Mouse (Mus musculus): Measurements from ENCODE around the gene Col8a2. TPM values are rescaled to one million over a fixed set of nuclear protein-coding genes. Genes with fewer than 3 reads are reported as not detected.

Gene Col8a2
- polyA plus RNA-seq, 1 experiment from 2014 or later: 1.1 TPM

- Histone ChIP-seq H3K4me2 (peak overlapping the region; percentile 99; the same call in 1 of the 2 replicates), H3K9me3 (replicated peaks) (no peaks in the 10 kb centered on the region), H3K36me3 (replicated peaks) (no peaks in the 10 kb centered on the region), H3K9ac (no peak overlapping the region), H3K27ac (replicated peaks) (no peak overlapping the region), H3K4me1 (replicated peaks) (peaks cover 68% of the 10 kb centered on the region), H3K27me3 (peaks cover 43% of the 10 kb centered on the region), H3K4me3 (replicated peaks) (no peak overlapping the region)
- WGBS (ENCODE audit: insufficient replicate concordance): 64% methylated on average over 14 of the region's 14 CpGs
- no peak for ATAC-seq (ENCODE audit: insufficient read depth)
These were observed 32.8 kb upstream of the Col8a2 start for GRCm38 (mm10) chr4:126253637-126254272.

GRCm38 (mm10) chr4:126254315-126255112 is 32.1 kb upstream of the Col8a2 start:
- Histone ChIP-seq H3K27me3 (peaks cover 51% of the 10 kb centered on the region), H3K4me1 (replicated peaks) (peaks cover 75% of the 10 kb centered on the region), H3K4me2 (peak overlapping the region; percentile 99), H3K36me3 (replicated peaks) (no peaks in the 10 kb centered on the region), H3K9me3 (replicated peaks) (no peaks in the 10 kb centered on the region), H3K9ac (0 out of 2 replicates have a peak overlapping the region, but pooled peaks have one; percentile 25), H3K27ac (replicated peaks) (no peak overlapping the region; the same call in 1 of the 2 replicates), H3K4me3 (replicated peaks) (peak overlapping the region; percentile 81)
- WGBS (ENCODE audit: insufficient replicate concordance): 37% methylated on average over 9 of the region's 9 CpGs
- no peak for ATAC-seq (ENCODE audit: insufficient read depth)

GRCm38 (mm10) chr4:126255113-126256001 is 31.2 kb upstream of the Col8a2 start:
- no peaks in the 10 kb centered on the region for H3K9me3 ChIP-seq (replicated peaks)
- H3K4me3 ChIP-seq (replicated peaks): peak overlapping the region; percentile 81
- WGBS (ENCODE audit: insufficient replicate concordance): 2% methylated on average over 50 of the region's 50 CpGs
- H3K9ac ChIP-seq: peak overlapping the region; percentile 81
- H3K36me3 ChIP-seq (replicated peaks): no peaks in the 10 kb centered on the region
- H3K27me3 ChIP-seq: peaks cover 59% of the 10 kb centered on the region
- peaks cover 84% of the 10 kb centered on the region for H3K4me1 ChIP-seq (replicated peaks)
- ATAC-seq (ENCODE audit: insufficient read depth): peak; percentile 2; the same call in 1 of the 2 replicates
- H3K27ac ChIP-seq (replicated peaks): peak overlapping the region; percentile 82
- peak overlapping the region; percentile 99 for H3K4me2 ChIP-seq

GRCm38 (mm10) chr4:126256131-126256791 is 30.3 kb upstream of the Col8a2 start, which contains the start of gene Map7d1:
TSS of gene Map7d1 (minus strand) at chr4:126256343.
- H3K9ac ChIP-seq: peak within 1 kb of the TSS; percentile 81
- H3K4me2 ChIP-seq: peak within 1 kb of the TSS; percentile 99
- peak within 1 kb of the TSS; percentile 81 for H3K4me3 ChIP-seq (replicated peaks)
- no peaks in the 10 kb centered on the region for H3K36me3 ChIP-seq (replicated peaks)
- H3K27me3 ChIP-seq: peaks cover 61% of the 10 kb centered on the region
- H3K4me1 ChIP-seq (replicated peaks): peaks cover 93% of the 10 kb centered on the region
- H3K9me3 ChIP-seq (replicated peaks): no peaks in the 10 kb centered on the region
- peak within 1 kb of the TSS; percentile 82 for H3K27ac ChIP-seq (replicated peaks)
- ATAC-seq (ENCODE audit: insufficient read depth): peak; percentile 82
- WGBS (ENCODE audit: insufficient replicate concordance): under 1% methylated on average over 59 of the region's 59 CpGs

GRCm38 (mm10) chr4:126256967-126257881 is 29.4 kb upstream of the Col8a2 start:
- Histone ChIP-seq H3K36me3 (replicated peaks) (no peaks in the 10 kb centered on the region), H3K9ac (peak overlapping the region; percentile 81), H3K27me3 (peaks cover 61% of the 10 kb centered on the region), H3K4me2 (peak overlapping the region; percentile 99), H3K27ac (replicated peaks) (peak overlapping the region; percentile 82), H3K9me3 (replicated peaks) (no peaks in the 10 kb centered on the region), H3K4me3 (replicated peaks) (peak overlapping the region; percentile 81), H3K4me1 (replicated peaks) (peaks cover 90% of the 10 kb centered on the region)
- peak; percentile 11; the same call in 1 of the 2 replicates for ATAC-seq (ENCODE audit: insufficient read depth)
- WGBS (ENCODE audit: insufficient replicate concordance): 12% methylated on average over 26 of the region's 26 CpGs

- Histone ChIP-seq H3K9ac (no peak overlapping the region), H3K4me1 (replicated peaks) (peaks cover 85% of the 10 kb centered on the region), H3K4me3 (replicated peaks) (no peak overlapping the region), H3K27ac (replicated peaks) (peak overlapping the region; percentile 85), H3K27me3 (peaks cover 61% of the 10 kb centered on the region), H3K9me3 (replicated peaks) (no peaks in the 10 kb centered on the region), H3K4me2 (peak overlapping the region; percentile 88), H3K36me3 (replicated peaks) (no peaks in the 10 kb centered on the region)
- 16% methylated on average over 3 of the region's 3 CpGs for WGBS (ENCODE audit: insufficient replicate concordance)
- no peak for ATAC-seq (ENCODE audit: insufficient read depth)
These were observed 27.5 kb upstream of the Col8a2 start for GRCm38 (mm10) chr4:126259063-126259462.

- peak overlapping the region; percentile 88 for H3K4me2 ChIP-seq
- no peaks in the 10 kb centered on the region for H3K9me3 ChIP-seq (replicated peaks)
- peak overlapping the region; percentile 85 for H3K27ac ChIP-seq (replicated peaks)
- H3K4me1 ChIP-seq (replicated peaks): peaks cover 79% of the 10 kb centered on the region
- no peaks in the 10 kb centered on the region for H3K36me3 ChIP-seq (replicated peaks)
- peak overlapping the region; percentile 12 for H3K4me3 ChIP-seq (replicated peaks)
- H3K9ac ChIP-seq: no peak overlapping the region
- H3K27me3 ChIP-seq: peaks cover 56% of the 10 kb centered on the region
- WGBS (ENCODE audit: insufficient replicate concordance): under 1% methylated on average over 15 of the region's 15 CpGs
- ATAC-seq (ENCODE audit: insufficient read depth): no peak
These were observed 27.0 kb upstream of the Col8a2 start for GRCm38 (mm10) chr4:126259523-126260160.

GRCm38 (mm10) chr4:126260520-126261201 is 25.9 kb upstream of the Col8a2 start:
- 6% methylated on average over 10 of the region's 10 CpGs for WGBS (ENCODE audit: insufficient replicate concordance)
- Histone ChIP-seq H3K27me3 (peaks cover 46% of the 10 kb centered on the region), H3K9ac (peak overlapping the region; percentile 44), H3K4me2 (peak overlapping the region; percentile 88), H3K27ac (replicated peaks) (peak overlapping the region; percentile 85), H3K36me3 (replicated peaks) (no peaks in the 10 kb centered on the region), H3K4me3 (replicated peaks) (peak overlapping the region; percentile 34), H3K4me1 (replicated peaks) (peaks cover 69% of the 10 kb centered on the region), H3K9me3 (replicated peaks) (no peaks in the 10 kb centered on the region)
- peak; percentile 71 for ATAC-seq (ENCODE audit: insufficient read depth)

GRCm38 (mm10) chr4:126261266-126261665 is 25.3 kb upstream of the Col8a2 start:
- H3K4me3 ChIP-seq (replicated peaks): peak overlapping the region; percentile 34; the same call in 1 of the 2 replicates

More at GRCm38 (mm10) chr4:126261266-126261665, 25.3 kb upstream of the Col8a2 start:
- Histone ChIP-seq H3K27me3 (peaks cover 41% of the 10 kb centered on the region), H3K4me1 (replicated peaks) (peaks cover 64% of the 10 kb centered on the region), H3K36me3 (replicated peaks) (no peaks in the 10 kb centered on the region), H3K9me3 (replicated peaks) (no peaks in the 10 kb centered on the region), H3K27ac (replicated peaks) (peak overlapping the region; percentile 85), H3K4me2 (peak overlapping the region; percentile 88), H3K9ac (peak overlapping the region; percentile 44)
- WGBS (ENCODE audit: insufficient replicate concordance): 53% methylated on average over 6 of the region's 6 CpGs
- no peak for ATAC-seq (ENCODE audit: insufficient read depth)

All from liver, embryonic 15.5 days (tissue).